Mouse (Mus musculus): ENCODE results near the gene Adora2b.

GRCm38 (mm10) chr11:62269097-62269496, 20.3 kb downstream of the Adora2b start:
- TF ChIP-seq CTCF (IDR thresholded peaks at IDR 0.05; ENCODE audit: borderline replicate concordance, insufficient read depth, low read length) = no peak
- no peak for TF ChIP-seq POLR2A (IDR thresholded peaks at IDR 0.05; ENCODE audit: low read depth, low read length)
